In genomic region chr13:93499167-93499972, GRCm38 (mm10) we compare ENCODE assay signal across 8 mouse cellular contexts. TPM values are rescaled to one million over a fixed set of nuclear protein-coding genes. Genes with fewer than 3 reads are reported as not detected.
DNase-seq lines count a peak whose midpoint lies in the region; ATAC-seq and TF ChIP-seq lines count a peak whose summit lies in the region.

Jmy (minus strand) TSS chr13:93499808.

- no peak for TF ChIP-seq CTCF in layer of hippocampus, adult 2 months (conservative IDR thresholded peaks at IDR 0.05)
- no peak for TF ChIP-seq CTCF in lung, embryonic 14.5 days (IDR thresholded peaks at IDR 0.05; ENCODE audit: low read depth)
- TF ChIP-seq CTCF in olfactory bulb, adult 2 months (IDR thresholded peaks at IDR 0.05; ENCODE audit: insufficient read depth, low read depth, low read length), result no peak
- no peak for TF ChIP-seq CTCF in thymus, adult 2 months (IDR thresholded peaks at IDR 0.05; ENCODE audit: borderline replicate concordance, control insufficient read depth, extremely low read depth, insufficient read depth, low read length, poor library complexity)

- H3K4me2 ChIP-seq in forebrain, embryonic 15.5 days (replicated peaks), result peak within 1 kb of the TSS; percentile 75
- peak within 1 kb of the TSS; percentile 94 for H3K4me2 ChIP-seq in lung, embryonic 14.5 days

- peak within 1 kb of the TSS; percentile 93 for H3K4me3 ChIP-seq in forebrain, embryonic 15.5 days
- peak within 1 kb of the TSS; percentile 98 for H3K4me3 ChIP-seq in layer of hippocampus, adult 2 months
- H3K4me3 ChIP-seq in lung, embryonic 14.5 days (ENCODE audit: low read depth, low read length), result peak within 1 kb of the TSS; percentile 96
- H3K4me3 ChIP-seq in olfactory bulb, adult 2 months (ENCODE audit: insufficient read depth, low read depth, low read length), result peak within 1 kb of the TSS; percentile 91
- peak within 1 kb of the TSS; percentile 95 for H3K4me3 ChIP-seq in thymus, adult 2 months (ENCODE audit: control insufficient read depth, insufficient read depth, low read length)

- peak; percentile 82 for DNase-seq in ES-CJ7 (ENCODE audit: low read depth, low spot score)
- peak; percentile 81 for DNase-seq in cerebellum, adult 11 months
- DNase-seq in heart, postnatal 36 days, result peak; percentile 86 to 88
- DNase-seq in layer of hippocampus, adult 2 months (ENCODE audit: low spot score in 2 of 2), result peak; percentile 69 to 84
- DNase-seq in lung, embryonic 14.5 days, result peak; percentile 91
- peak; percentile 76 for DNase-seq in thymus, adult 2 months

- no peaks in the 10 kb centered on the region for H3K9me3 ChIP-seq in forebrain, embryonic 15.5 days
- H3K9me3 ChIP-seq in lung, embryonic 14.5 days (ENCODE audit: low read depth, low read length), result no peaks in the 10 kb centered on the region

- peak; percentile 96 for ATAC-seq in forebrain, embryonic 15.5 days (replicated peaks)
- ATAC-seq in lung, embryonic 14.5 days (ENCODE audit: insufficient read depth), result peak; percentile 90

- H3K36me3 ChIP-seq in forebrain, embryonic 15.5 days, result no peaks in the 10 kb centered on the region
- H3K36me3 ChIP-seq in lung, embryonic 14.5 days (ENCODE audit: insufficient read depth), result no peaks in the 10 kb centered on the region
- H3K36me3 ChIP-seq in thymus, adult 2 months (ENCODE audit: control insufficient read depth, insufficient read depth, low read length), result no peaks in the 10 kb centered on the region

- intact Hi-C loops in heart, postnatal 36 days (cut with DNase I), result loop anchor here (2.0 to 5.0 kb wide), 2 partner anchors 113 to 195 kb away; no protein-coding TSS in a partner anchor

- peak within 1 kb of the TSS; percentile 86 for H3K9ac ChIP-seq in forebrain, embryonic 15.5 days (replicated peaks)
- H3K9ac ChIP-seq in lung, embryonic 14.5 days, result peak within 1 kb of the TSS; percentile 89

- H3K27me3 ChIP-seq in forebrain, embryonic 15.5 days, result no peaks in the 10 kb centered on the region
- H3K27me3 ChIP-seq in lung, embryonic 14.5 days (ENCODE audit: insufficient read depth, low read length), result no peaks in the 10 kb centered on the region
- no peaks in the 10 kb centered on the region for H3K27me3 ChIP-seq in thymus, adult 2 months (ENCODE audit: control insufficient read depth, insufficient read depth, low read length)

- WGBS in forebrain, embryonic 15.5 days, result 1% methylated on average over 97 of the region's 105 CpGs
- WGBS in lung, embryonic 14.5 days, result under 1% methylated on average over 105 of the region's 105 CpGs
- WGBS in olfactory bulb, adult 2 months, result under 1% methylated on average over 105 of the region's 105 CpGs
- under 1% methylated on average over 105 of the region's 105 CpGs for WGBS in thymus, adult 2 months

- peak; percentile 82; the same call in 1 of the 2 replicates for TF ChIP-seq POLR2A in olfactory bulb, adult 2 months (IDR thresholded peaks at IDR 0.05; ENCODE audit: insufficient read depth, low read depth, low read length)
- TF ChIP-seq POLR2A in thymus, adult 2 months (IDR thresholded peaks at IDR 0.05; ENCODE audit: control insufficient read depth, extremely low read depth, insufficient read depth, low read length, poor library complexity), result peak; percentile 48; the same call in 1 of the 2 replicates

- peaks cover 34% of the 10 kb centered on the region for H3K4me1 ChIP-seq in forebrain, embryonic 15.5 days
- H3K4me1 ChIP-seq in lung, embryonic 14.5 days (ENCODE audit: insufficient read depth), result no peaks in the 10 kb centered on the region; the same call in 1 of the 2 replicates
- 0 out of 2 replicates have a peak, but pooled peaks cover 3% of the 10 kb centered on the region for H3K4me1 ChIP-seq in olfactory bulb, adult 2 months (ENCODE audit: control insufficient read depth, insufficient read depth, low read length)
- peaks cover 2% of the 10 kb centered on the region; the same call in 1 of the 2 replicates for H3K4me1 ChIP-seq in thymus, adult 2 months (replicated peaks; ENCODE audit: control insufficient read depth, insufficient read depth, low read length)

- peak within 1 kb of the TSS; percentile 93 for H3K27ac ChIP-seq in forebrain, embryonic 15.5 days (replicated peaks)
- peak within 1 kb of the TSS; percentile 97 for H3K27ac ChIP-seq in layer of hippocampus, adult 2 months
- H3K27ac ChIP-seq in lung, embryonic 14.5 days (ENCODE audit: low read depth), result peak within 1 kb of the TSS; percentile 95
- peak within 1 kb of the TSS; percentile 60 for H3K27ac ChIP-seq in olfactory bulb, adult 2 months (ENCODE audit: insufficient read depth, low read depth, low read length)
- H3K27ac ChIP-seq in thymus, adult 2 months (ENCODE audit: control insufficient read depth, insufficient read depth, low read length), result no peak within 1 kb of the TSS

RNA-seq across cellular contexts. Expression of gene Jmy, which starts in this region (rescaled TPM):
- 9.8 and 10.9 TPM in 2 replicates for polyA plus RNA-seq in forebrain, embryonic 15.5 days (2015; fragmentation: Nextera tagmentation; extraction: Ambion mirVana)
- 10 to 100 TPM; 46.3 to 46.7 TPM for total RNA-seq in heart, postnatal 36 days (2021)
- total RNA-seq in layer of hippocampus, adult 2 months (2021), result 10 to 100 TPM; 38.6 TPM
- 6.6 and 7.9 TPM in 2 replicates for polyA plus RNA-seq in lung, embryonic 14.5 days (2014; fragmentation: Nextera tagmentation; extraction: Ambion mirVana)
- polyA plus RNA-seq in olfactory bulb, adult 2 months (2012; ENCODE audit: insufficient read depth, insufficient read length, low replicate concordance, missing spikeins), result 52.0 TPM in 1 of 2 replicates, not detected in the other
- polyA plus RNA-seq in thymus, adult 2 months (2012; rRNA removed), result 9.2 and 12.6 TPM in 2 replicates
